Mouse (Mus musculus) forebrain, embryonic 14.5 days (tissue): Measurements from ENCODE around the gene Nlk. TPM values are rescaled to one million over a fixed set of nuclear protein-coding genes. Genes with fewer than 3 reads are reported as not detected.
"Not testable (repeated sequence)": the region's sequence is repeated elsewhere in the genome, so short reads cannot be mapped to it uniquely, and the experiment has no call there.

Source experiments
- ATAC-seq: fragments of 200-750 bp; cut with Nextera tagmentation; 2 replicates; pipeline ENCODE4 v1.8.0; 2017; ENCODE audit warnings: mild to moderate bottlenecking, moderate library complexity
- DNase-seq: peaks from one replicate; pipeline ENCODE4 v3.0.0-alpha.2; 2015; ENCODE audit warnings: low spot score
- H3K27ac ChIP-seq: fragments of 300-500 bp; sonication (generic); 2 replicates; pipeline ENCODE4 v1.5.1; 2014; ENCODE audit warnings: low read depth, mild to moderate bottlenecking, control low read depth, low read length, moderate library complexity
- H3K27me3 ChIP-seq: fragments of 300-500 bp; sonication (generic); replicated peaks from 2 replicates; pipeline ENCODE4 v1.6.1; 2014; ENCODE audit warnings: low read length, control low read depth, mixed read lengths; ENCODE audit not compliant: control insufficient read depth, insufficient read depth
- H3K36me3 ChIP-seq: fragments of 300-500 bp; sonication (generic); 2 replicates; pipeline ENCODE4 v1.6.1; 2014; ENCODE audit warnings: low read length, control low read depth; ENCODE audit not compliant: control insufficient read depth, insufficient read depth
- H3K4me1 ChIP-seq: fragments of 300-500 bp; sonication (generic); 2 replicates; pipeline ENCODE4 v1.6.1; 2014; ENCODE audit warnings: antibody characterized with exemption, low read length, control low read depth; ENCODE audit not compliant: control insufficient read depth, insufficient read depth
- H3K4me2 ChIP-seq: fragments of 300-500 bp; sonication (generic); 2 replicates; pipeline ENCODE4 v1.6.1; 2014; ENCODE audit warnings: mild to moderate bottlenecking, control low read depth, low read length
- H3K4me3 ChIP-seq: fragments of 300-500 bp; sonication (generic); 2 replicates; pipeline ENCODE4 v1.5.1; 2014; ENCODE audit warnings: low read depth, low read length, control low read depth
- H3K9ac ChIP-seq: fragments of 300-500 bp; sonication (generic); 2 replicates; pipeline ENCODE4 v1.6.1; 2014; ENCODE audit warnings: mild to moderate bottlenecking, low read length, control low read depth, moderate library complexity
- H3K9me3 ChIP-seq: fragments of 300-500 bp; sonication (generic); replicated peaks from 2 replicates; pipeline ENCODE4 v1.6.1; 2016; ENCODE audit warnings: low read length, control low read depth, mixed read lengths; ENCODE audit not compliant: control insufficient read depth
- WGBS: fragments of 180-500 bp; shearing (Covaris S2); extraction: QIAGEN DNeasy Blood & Tissue Kit; methylation state at CpG from one replicate; pipeline ENCODE4 v1.1.7; 2014; 5-methylcytosine and 5-hydroxymethylcytosine counted together
- polyA plus RNA-seq: library from polyadenylated mRNA; unstranded; fragments of >200 nt; fragmentation: Nextera tagmentation; extraction: Ambion mirVana; gene quantifications from 2 replicates; pipeline ENCODE4 v1.2.1, GENCODE M21; 2014

Gene Nlk
- polyA plus RNA-seq, 1 experiment from 2014 or later = 31.6 TPM

- 93% methylated on average over 3 of the region's 4 CpGs for WGBS
- peaks cover 66% of the 10 kb centered on the region for H3K36me3 ChIP-seq
These were observed 123.1 kb downstream of the Nlk start for GRCm38 (mm10) chr11:78574031-78574430.

GRCm38 (mm10) chr11:78571854-78572253, 125.3 kb downstream of the Nlk start:
- H3K9ac ChIP-seq = no peak overlapping the region
- no peak overlapping the region for H3K27ac ChIP-seq
- WGBS = 92% methylated on average over 6 of the region's 6 CpGs
- H3K27me3 ChIP-seq = no peaks in the 10 kb centered on the region
- H3K36me3 ChIP-seq = peaks cover 66% of the 10 kb centered on the region
- H3K4me3 ChIP-seq = no peak overlapping the region
- no peaks in the 10 kb centered on the region for H3K9me3 ChIP-seq
- H3K4me2 ChIP-seq = no peak overlapping the region
- DNase-seq = no peak
- H3K4me1 ChIP-seq = no peaks in the 10 kb centered on the region
- ATAC-seq = no peak

More at GRCm38 (mm10) chr11:78574031-78574430, 123.1 kb downstream of the Nlk start:
- not testable (repeated sequence) for H3K9ac ChIP-seq, H3K4me3 ChIP-seq, H3K4me1 ChIP-seq, H3K27ac ChIP-seq, H3K9me3 ChIP-seq, H3K4me2 ChIP-seq, ATAC-seq, DNase-seq, H3K27me3 ChIP-seq

GRCm38 (mm10) chr11:78571441-78571840, 125.7 kb downstream of the Nlk start:
- Histone ChIP-seq H3K27me3 (no peaks in the 10 kb centered on the region), H3K36me3 (peaks cover 67% of the 10 kb centered on the region), H3K27ac (no peak overlapping the region), H3K9ac (no peak overlapping the region), H3K4me2 (no peak overlapping the region), H3K4me1 (no peaks in the 10 kb centered on the region), H3K9me3 (no peaks in the 10 kb centered on the region), H3K4me3 (no peak overlapping the region)
- DNase-seq (no peak), ATAC-seq (no peak)
- 93% methylated on average over 8 of the region's 8 CpGs for WGBS

- ATAC-seq = no peak
These were observed 127.4 kb downstream of the Nlk start for GRCm38 (mm10) chr11:78569806-78570205.

GRCm38 (mm10) chr11:78568827-78569226, 128.3 kb downstream of the Nlk start:
- H3K36me3 ChIP-seq = peaks cover 52% of the 10 kb centered on the region
- no peaks in the 10 kb centered on the region for H3K4me1 ChIP-seq
- no peak for DNase-seq
- H3K9me3 ChIP-seq = no peaks in the 10 kb centered on the region
- H3K4me3 ChIP-seq = no peak overlapping the region
- ATAC-seq = no peak
- H3K27ac ChIP-seq = no peak overlapping the region
- no peak overlapping the region for H3K9ac ChIP-seq
- 88% methylated on average over 10 of the region's 10 CpGs for WGBS
- no peak overlapping the region for H3K4me2 ChIP-seq
- no peaks in the 10 kb centered on the region for H3K27me3 ChIP-seq

More at GRCm38 (mm10) chr11:78569806-78570205, 127.4 kb downstream of the Nlk start:
- Histone ChIP-seq H3K27me3 (no peaks in the 10 kb centered on the region), H3K9me3 (no peaks in the 10 kb centered on the region), H3K27ac (no peak overlapping the region), H3K36me3 (peaks cover 56% of the 10 kb centered on the region), H3K4me1 (no peaks in the 10 kb centered on the region), H3K4me3 (no peak overlapping the region), H3K9ac (no peak overlapping the region), H3K4me2 (no peak overlapping the region)
- 87% methylated on average over 3 of the region's 3 CpGs for WGBS
- DNase-seq = no peak

- Histone ChIP-seq H3K27me3 (no peaks in the 10 kb centered on the region), H3K36me3 (peaks cover 46% of the 10 kb centered on the region), H3K4me3 (no peak overlapping the region), H3K9me3 (no peaks in the 10 kb centered on the region), H3K9ac (no peak overlapping the region), H3K4me2 (no peak overlapping the region), H3K4me1 (no peaks in the 10 kb centered on the region), H3K27ac (no peak overlapping the region)
- ATAC-seq = no peak
- DNase-seq = no peak
- 92% methylated on average over 6 of the region's 6 CpGs for WGBS
These were observed 129.6 kb downstream of the Nlk start for GRCm38 (mm10) chr11:78567614-78568013.

- 85% methylated on average over 6 of the region's 6 CpGs for WGBS
These were observed 130.4 kb downstream of the Nlk start for GRCm38 (mm10) chr11:78566775-78567174.

GRCm38 (mm10) chr11:78560447-78560846, 136.7 kb downstream of the Nlk start:
- Histone ChIP-seq H3K36me3 (no peaks in the 10 kb centered on the region), H3K27ac (no peak overlapping the region), H3K9ac (no peak overlapping the region), H3K27me3 (no peaks in the 10 kb centered on the region), H3K4me3 (no peak overlapping the region), H3K4me1 (no peaks in the 10 kb centered on the region), H3K9me3 (no peaks in the 10 kb centered on the region), H3K4me2 (no peak overlapping the region)
- ATAC-seq = peak; percentile 76
- peak; percentile 92 for DNase-seq
- WGBS = 14% methylated on average over 4 of the region's 4 CpGs

More at GRCm38 (mm10) chr11:78566775-78567174, 130.4 kb downstream of the Nlk start:
- DNase-seq (no peak), ATAC-seq (no peak)
- H3K27me3 ChIP-seq = no peaks in the 10 kb centered on the region
- no peaks in the 10 kb centered on the region for H3K4me1 ChIP-seq
- H3K4me3 ChIP-seq = no peak overlapping the region
- no peak overlapping the region for H3K9ac ChIP-seq
- no peak overlapping the region for H3K27ac ChIP-seq
- H3K9me3 ChIP-seq = no peaks in the 10 kb centered on the region
- H3K36me3 ChIP-seq = peaks cover 37% of the 10 kb centered on the region
- H3K4me2 ChIP-seq = no peak overlapping the region

- Histone ChIP-seq H3K9me3 (no peaks in the 10 kb centered on the region), H3K4me3 (no peak overlapping the region), H3K27ac (no peak overlapping the region), H3K4me1 (no peaks in the 10 kb centered on the region), H3K4me2 (no peak overlapping the region), H3K9ac (no peak overlapping the region), H3K36me3 (no peaks in the 10 kb centered on the region), H3K27me3 (no peaks in the 10 kb centered on the region)
- 52% methylated on average over 8 of the region's 8 CpGs for WGBS
- DNase-seq (no peak), ATAC-seq (no peak)
These were observed 139.9 kb downstream of the Nlk start for GRCm38 (mm10) chr11:78557241-78557640.
